Mouse (Mus musculus) liver, embryonic 15.5 days (tissue): ENCODE data around the gene Pea15a. TPM values are rescaled to one million over a fixed set of nuclear protein-coding genes. Genes with fewer than 3 reads are reported as not detected.

ENCODE experiments used
- ATAC-seq: fragments of 200-750 bp; cut with Nextera tagmentation; 2 replicates; pipeline ENCODE4 v1.8.0; 2017; ENCODE audit warnings: moderate number of reproducible peaks, mild to moderate bottlenecking, moderate library complexity; ENCODE audit not compliant: insufficient read depth
- H3K27ac ChIP-seq: fragments of 300-500 bp; sonication (generic); replicated peaks from 2 replicates; pipeline ENCODE4 v1.5.1; 2015; ENCODE audit warnings: mild to moderate bottlenecking, inconsistent platforms
- H3K27me3 ChIP-seq: fragments of 300-500 bp; sonication (generic); 2 replicates; pipeline ENCODE4 v1.6.1; 2015; ENCODE audit warnings: mild to moderate bottlenecking, inconsistent platforms
- H3K36me3 ChIP-seq: fragments of 300-500 bp; sonication (generic); replicated peaks from 2 replicates; pipeline ENCODE4 v1.6.1; 2015; ENCODE audit warnings: moderate library complexity, mild to moderate bottlenecking, inconsistent platforms
- H3K4me1 ChIP-seq: fragments of 300-500 bp; sonication (generic); replicated peaks from 2 replicates; pipeline ENCODE4 v1.6.1; 2015; ENCODE audit warnings: inconsistent platforms
- H3K4me2 ChIP-seq: fragments of 300-500 bp; sonication (generic); 2 replicates; pipeline ENCODE4 v1.6.1; 2015; ENCODE audit warnings: moderate library complexity, mild to moderate bottlenecking, inconsistent platforms
- H3K4me3 ChIP-seq: fragments of 300-500 bp; sonication (generic); replicated peaks from 2 replicates; pipeline ENCODE4 v1.5.1; 2015; ENCODE audit warnings: mild to moderate bottlenecking, inconsistent platforms
- H3K9ac ChIP-seq: fragments of 300-500 bp; sonication (generic); 2 replicates; pipeline ENCODE4 v1.6.1; 2015; ENCODE audit warnings: moderate library complexity, mild to moderate bottlenecking, inconsistent platforms
- H3K9me3 ChIP-seq: fragments of 300-500 bp; sonication (generic); replicated peaks from 2 replicates; pipeline ENCODE4 v1.6.1; 2016; ENCODE audit warnings: inconsistent platforms
- WGBS: fragments of 180-500 bp; shearing (Covaris S2); methylation state at CpG from one replicate; pipeline ENCODE4 v1.1.7; 2015; ENCODE audit warnings: mixed read lengths; ENCODE audit not compliant: insufficient replicate concordance; 5-methylcytosine and 5-hydroxymethylcytosine counted together
- polyA plus RNA-seq: library from polyadenylated mRNA; unstranded; fragments of >200 nt; fragmentation: Nextera tagmentation; extraction: Ambion mirVana; gene quantifications from 2 replicates; pipeline ENCODE4 v1.2.1, GENCODE M21; 2015

The Pea15a gene
- polyA plus RNA-seq, 1 experiment from 2014 or later = 20.2 TPM

DNA sequence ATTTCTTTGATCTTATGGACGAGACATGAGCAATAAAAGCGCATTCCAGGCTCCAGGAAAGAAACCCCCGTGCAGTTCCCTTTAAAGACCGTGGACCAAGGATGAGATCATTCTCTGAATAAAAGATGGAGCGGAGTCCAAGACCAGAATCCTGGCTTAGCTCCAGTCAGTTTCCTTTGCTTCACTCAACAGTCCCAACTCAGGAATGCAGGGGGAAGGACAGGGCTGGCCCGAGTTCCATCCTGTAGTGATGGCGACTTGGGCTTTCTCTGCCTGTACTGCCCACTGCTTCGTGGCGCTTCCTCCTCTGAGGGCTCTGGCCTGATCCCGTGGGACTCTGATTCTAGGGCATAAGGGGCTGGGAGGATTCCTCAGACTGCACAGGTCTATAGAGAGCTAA, 13.8 kb upstream of the Pea15a start:
- 56% methylated on average over 10 of the region's 10 CpGs for WGBS
- peaks cover 9% of the 10 kb centered on the region; the same call in 1 of the 2 replicates for H3K4me1 ChIP-seq
- no peaks in the 10 kb centered on the region for H3K36me3 ChIP-seq
- 0 out of 2 replicates have a peak, but pooled peaks have one; percentile 16 for ATAC-seq
- no peak overlapping the region for H3K27ac ChIP-seq
- no peaks in the 10 kb centered on the region for H3K9me3 ChIP-seq
- H3K27me3 ChIP-seq = no peaks in the 10 kb centered on the region
- H3K4me3 ChIP-seq = no peak overlapping the region
- H3K9ac ChIP-seq = no peak overlapping the region
- H3K4me2 ChIP-seq = no peak overlapping the region

DNA sequence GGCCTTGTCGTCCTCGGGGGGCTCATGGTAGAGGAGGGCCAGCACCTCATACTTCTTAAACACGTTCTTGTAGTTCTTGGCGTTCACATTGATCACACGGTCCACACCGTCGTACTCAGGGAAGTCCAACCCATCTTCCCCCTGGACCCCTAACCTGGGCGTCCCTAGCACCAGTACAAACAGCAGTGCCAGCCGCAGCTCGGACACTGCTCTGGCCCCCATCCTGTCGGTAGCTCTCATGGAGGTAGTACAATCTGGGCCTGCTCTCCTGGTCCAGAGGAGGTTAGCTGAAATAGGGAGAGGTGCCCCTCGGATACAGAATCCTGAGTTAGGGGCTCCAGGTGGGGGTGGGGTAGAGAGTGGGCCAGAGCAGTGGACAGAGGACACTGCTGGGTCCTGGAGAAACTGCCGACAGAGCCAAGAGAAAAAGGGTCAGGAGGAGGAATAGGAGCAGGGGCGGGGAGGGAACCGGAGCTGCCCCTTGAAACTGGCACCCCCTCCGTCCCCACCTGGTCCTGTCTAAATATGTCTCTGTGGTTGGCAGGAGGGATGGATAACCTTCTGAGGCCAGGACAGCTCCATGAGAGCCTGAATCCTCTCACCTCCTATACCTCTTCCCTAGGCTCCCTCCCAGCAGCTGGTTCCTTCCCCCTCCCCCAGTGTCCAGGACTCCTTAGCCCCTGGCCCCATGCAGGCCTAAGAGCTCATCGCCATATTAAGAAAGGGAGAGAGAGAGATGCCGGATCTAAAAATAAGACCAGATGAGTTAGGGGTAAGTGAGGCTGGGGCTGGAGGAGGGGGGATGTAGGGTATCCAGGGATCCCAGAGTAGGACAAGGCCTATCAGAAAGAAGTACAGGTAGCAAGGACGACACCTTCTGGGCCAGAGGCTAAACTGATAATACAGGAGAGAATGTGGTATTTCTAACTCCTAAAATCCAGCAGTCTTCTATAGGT, 13.1 kb upstream of the Pea15a start, which contains the start of gene Casq1:
Gene Casq1 (minus strand): TSS at position 418 of the 956 bp plus-strand sequence.
- Histone ChIP-seq H3K27ac (no peak within 1 kb of the TSS), H3K36me3 (no peaks in the 10 kb centered on the region), H3K9me3 (no peaks in the 10 kb centered on the region), H3K4me3 (no peak within 1 kb of the TSS), H3K9ac (no peak within 1 kb of the TSS), H3K4me2 (no peak within 1 kb of the TSS), H3K4me1 (peaks cover 9% of the 10 kb centered on the region; the same call in 1 of the 2 replicates), H3K27me3 (no peaks in the 10 kb centered on the region)
- whole genome bisulfite sequencing = 71% methylated on average over 17 of the region's 19 CpGs
- no peak for ATAC-seq

DNA sequence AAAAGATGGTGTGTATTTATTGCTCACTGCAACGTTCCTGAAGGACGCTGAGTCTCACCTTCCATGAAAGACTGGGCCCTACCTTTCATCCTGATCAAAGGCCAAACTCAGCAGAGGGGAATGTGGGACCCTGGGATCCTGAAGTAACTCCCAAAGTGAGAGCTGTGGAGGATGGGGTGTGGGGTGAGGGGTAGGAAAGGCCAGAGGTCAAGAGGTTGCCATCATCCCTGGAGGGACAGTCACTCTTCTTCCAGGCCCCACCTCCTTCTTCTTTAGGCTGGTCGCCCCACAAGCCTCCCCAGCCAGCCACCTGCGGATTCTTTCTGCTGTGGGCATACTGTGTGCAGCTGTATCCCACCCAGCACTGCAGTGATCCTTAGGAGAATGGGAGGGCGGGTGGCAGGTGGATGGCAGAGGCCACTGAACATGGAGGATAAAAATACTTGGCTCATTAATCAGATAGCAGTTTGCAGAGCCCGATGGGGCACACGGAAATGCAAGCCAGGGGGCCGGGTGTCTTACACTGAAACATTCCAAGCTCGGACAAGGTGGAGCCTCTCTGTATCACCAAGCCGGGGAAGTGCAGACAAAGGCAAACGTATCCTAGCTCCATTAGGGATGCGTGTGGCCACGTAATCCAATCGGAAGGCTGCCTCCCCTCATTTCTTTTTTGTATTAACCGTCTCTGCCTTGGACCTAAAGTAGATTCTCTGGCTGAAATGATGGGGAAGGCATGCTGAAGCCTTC, 11.7 kb upstream of the Pea15a start:
- H3K4me3 ChIP-seq = no peak overlapping the region
- H3K4me2 ChIP-seq = no peak overlapping the region
- no peak overlapping the region for H3K9ac ChIP-seq
- H3K9me3 ChIP-seq = no peaks in the 10 kb centered on the region
- 67% methylated on average over 15 of the region's 15 CpGs for WGBS
- H3K4me1 ChIP-seq = peaks cover 9% of the 10 kb centered on the region; the same call in 1 of the 2 replicates
- no peaks in the 10 kb centered on the region for H3K36me3 ChIP-seq
- H3K27ac ChIP-seq = no peak overlapping the region
- H3K27me3 ChIP-seq = no peaks in the 10 kb centered on the region
- ATAC-seq = no peak

DNA sequence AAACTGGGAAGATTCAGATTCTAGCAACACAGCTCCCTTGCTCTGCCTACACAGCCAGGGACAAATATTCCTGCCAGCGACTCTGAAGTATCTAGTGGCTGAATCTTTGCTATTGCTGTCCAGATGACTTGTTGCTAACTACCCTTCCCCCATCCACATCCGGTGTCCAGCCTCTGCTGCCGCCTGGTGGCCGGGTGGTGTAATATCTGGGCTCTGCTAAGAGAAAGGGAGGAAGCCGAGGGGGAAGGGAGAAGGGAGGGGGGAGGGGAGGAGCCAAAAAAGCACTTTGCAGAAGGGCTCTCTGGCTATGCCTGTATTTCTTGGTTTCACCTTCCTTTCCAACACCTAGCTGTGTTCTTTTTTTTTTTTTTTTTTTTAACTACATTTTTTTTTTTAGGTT, 10.5 kb upstream of the Pea15a start:
- Histone ChIP-seq H3K27ac (0 out of 2 replicates have a peak overlapping the region, but pooled peaks have one; percentile 48), H3K4me2 (peak overlapping the region; percentile 53), H3K36me3 (no peaks in the 10 kb centered on the region), H3K4me3 (peak overlapping the region; percentile 25), H3K9ac (peak overlapping the region; percentile 37; the same call in 1 of the 2 replicates), H3K9me3 (no peaks in the 10 kb centered on the region), H3K4me1 (peaks cover 9% of the 10 kb centered on the region; the same call in 1 of the 2 replicates), H3K27me3 (no peaks in the 10 kb centered on the region)
- ATAC-seq = peak; percentile 57
- WGBS = 1% methylated on average over 5 of the region's 5 CpGs

DNA sequence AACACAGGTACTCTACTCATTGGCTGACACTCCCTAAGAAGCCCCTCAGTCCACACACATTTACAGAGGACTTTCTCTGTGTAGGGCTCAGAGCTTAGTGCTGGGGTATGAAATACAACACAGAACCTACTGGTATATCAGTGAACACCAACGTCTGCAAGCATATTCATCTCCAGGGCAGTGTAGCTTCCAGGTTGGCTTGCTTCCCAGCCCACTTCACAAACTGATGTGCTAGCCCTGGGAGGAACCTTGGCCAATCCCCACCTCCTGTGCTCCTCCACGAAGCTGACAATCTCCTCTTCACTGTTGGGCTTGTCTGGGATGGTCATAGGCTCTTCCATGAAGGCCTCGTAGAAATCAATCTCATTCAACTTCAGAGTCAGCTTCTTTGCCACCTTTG, 8.1 kb upstream of the Pea15a start:
- Histone ChIP-seq H3K36me3 (no peaks in the 10 kb centered on the region), H3K4me3 (no peak overlapping the region), H3K9me3 (no peaks in the 10 kb centered on the region), H3K9ac (no peak overlapping the region), H3K27ac (no peak overlapping the region), H3K4me2 (no peak overlapping the region), H3K4me1 (peaks cover 7% of the 10 kb centered on the region; the same call in 1 of the 2 replicates), H3K27me3 (no peaks in the 10 kb centered on the region)
- ATAC-seq = no peak
- WGBS = 35% methylated on average over 3 of the region's 3 CpGs

DNA sequence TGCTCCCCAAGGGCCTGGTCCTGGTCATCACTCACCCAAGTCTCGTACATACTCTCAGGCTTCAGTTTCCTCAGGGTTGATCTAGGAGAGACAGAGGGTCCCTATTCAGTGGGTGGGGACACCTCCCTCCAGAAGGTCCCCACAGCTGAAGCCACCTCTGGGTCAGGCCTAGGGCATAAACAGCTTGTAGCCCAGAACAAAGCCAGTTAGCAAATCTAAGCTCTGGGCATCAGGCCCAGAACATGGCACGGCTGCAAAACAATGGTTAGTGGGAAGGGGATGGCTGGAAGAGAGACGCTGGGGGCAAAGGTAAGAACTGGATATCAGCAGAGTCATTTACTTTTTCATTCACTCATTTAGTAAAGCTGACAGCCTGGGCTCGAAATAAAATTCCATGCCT, 7.2 kb upstream of the Pea15a start:
- Histone ChIP-seq H3K27ac (no peak overlapping the region), H3K9me3 (no peaks in the 10 kb centered on the region), H3K4me2 (no peak overlapping the region), H3K9ac (no peak overlapping the region), H3K36me3 (no peaks in the 10 kb centered on the region), H3K4me3 (no peak overlapping the region), H3K4me1 (peaks cover 7% of the 10 kb centered on the region; the same call in 1 of the 2 replicates), H3K27me3 (no peaks in the 10 kb centered on the region)
- ATAC-seq = no peak
- 54% methylated on average over 4 of the region's 4 CpGs for WGBS

DNA sequence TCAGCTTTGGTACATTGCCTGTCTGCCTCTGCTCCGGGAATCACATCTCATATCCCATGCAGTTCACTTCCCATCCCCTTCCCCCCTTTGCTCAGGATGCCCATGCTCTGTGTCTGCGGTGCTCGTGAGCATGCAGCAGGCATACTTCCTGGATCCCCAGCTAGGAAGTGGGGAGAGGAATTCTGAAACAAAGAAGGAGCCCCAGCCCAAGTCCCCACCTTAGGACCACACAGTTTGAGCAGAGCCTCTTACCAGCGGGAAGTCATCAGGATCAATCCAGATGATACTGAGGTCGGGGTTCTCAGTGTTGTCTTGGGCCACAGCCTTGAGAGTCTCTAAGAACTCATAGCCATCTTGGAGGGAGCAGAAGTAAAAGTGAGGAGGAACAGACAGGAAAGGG, 6.2 kb upstream of the Pea15a start:
- peaks cover 7% of the 10 kb centered on the region; the same call in 1 of the 2 replicates for H3K4me1 ChIP-seq
- H3K4me2 ChIP-seq = no peak overlapping the region
- H3K27ac ChIP-seq = no peak overlapping the region
- WGBS = 49% methylated on average over 5 of the region's 5 CpGs
- no peak for ATAC-seq
- H3K4me3 ChIP-seq = no peak overlapping the region
- H3K36me3 ChIP-seq = no peaks in the 10 kb centered on the region
- H3K9ac ChIP-seq = no peak overlapping the region
- H3K27me3 ChIP-seq = no peaks in the 10 kb centered on the region
- no peaks in the 10 kb centered on the region for H3K9me3 ChIP-seq

DNA sequence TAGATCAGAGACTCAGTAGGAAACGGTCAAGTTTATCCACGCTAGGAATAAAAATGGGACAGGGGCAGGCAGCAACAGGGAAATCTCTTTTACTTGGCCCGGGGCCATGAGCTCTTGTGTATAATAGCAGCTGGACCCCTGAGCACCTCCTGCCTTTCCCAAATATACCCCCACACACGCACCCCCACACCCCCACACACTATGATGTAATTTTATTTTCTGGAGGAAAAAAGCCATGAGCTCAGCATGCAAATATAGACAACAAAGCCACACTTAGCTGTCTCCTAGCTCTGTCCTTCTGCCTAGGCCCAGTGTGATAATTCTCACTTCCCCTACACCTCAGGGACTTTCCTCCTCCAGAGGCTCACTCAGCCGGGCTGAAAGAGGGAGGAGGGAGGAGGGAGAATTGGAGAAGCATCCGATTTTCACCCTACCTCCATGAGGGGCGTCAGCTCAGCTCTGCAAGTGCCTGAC, 544 bp upstream of the Pea15a start:
- H3K27me3 ChIP-seq = peaks cover 26% of the 10 kb centered on the region
- no peak overlapping the region for H3K27ac ChIP-seq
- no peak overlapping the region for H3K4me3 ChIP-seq
- 0 out of 2 replicates have a peak, but pooled peaks cover 6% of the 10 kb centered on the region for H3K36me3 ChIP-seq
- H3K9ac ChIP-seq = no peak overlapping the region
- no peaks in the 10 kb centered on the region for H3K9me3 ChIP-seq
- peaks cover 47% of the 10 kb centered on the region for H3K4me1 ChIP-seq
- WGBS = 31% methylated on average over 7 of the region's 7 CpGs
- ATAC-seq = no peak
- peak overlapping the region; percentile 72; the same call in 1 of the 2 replicates for H3K4me2 ChIP-seq

DNA sequence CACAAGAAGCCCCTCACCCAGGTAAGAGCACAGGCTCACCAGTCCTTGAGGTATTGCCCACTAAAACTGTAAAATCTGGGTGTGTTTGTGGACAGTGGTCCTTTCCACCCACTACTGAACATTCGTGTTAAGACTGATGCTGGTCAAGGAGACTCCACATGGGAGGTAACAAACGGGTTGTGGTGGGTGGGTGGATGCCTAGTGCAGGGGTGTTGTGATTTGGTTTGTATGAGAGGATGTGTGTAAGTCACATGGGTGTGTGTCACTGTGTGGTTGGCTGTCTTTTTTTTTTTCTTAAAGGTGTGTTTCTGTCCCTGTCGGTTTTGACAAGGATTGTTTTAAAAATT, 890 bp downstream of the Pea15a start:
- H3K4me1 ChIP-seq = peaks cover 52% of the 10 kb centered on the region
- H3K27me3 ChIP-seq = peaks cover 26% of the 10 kb centered on the region
- 20% methylated on average over 3 of the region's 3 CpGs for WGBS
- ATAC-seq = no peak
- H3K36me3 ChIP-seq = peaks cover 14% of the 10 kb centered on the region; the same call in 1 of the 2 replicates
- 0 out of 2 replicates have a peak overlapping the region, but pooled peaks have one; percentile 51 for H3K9ac ChIP-seq
- H3K9me3 ChIP-seq = no peaks in the 10 kb centered on the region
- H3K4me2 ChIP-seq = peak overlapping the region; percentile 72
- H3K27ac ChIP-seq = no peak overlapping the region
- H3K4me3 ChIP-seq = peak overlapping the region; percentile 60

DNA sequence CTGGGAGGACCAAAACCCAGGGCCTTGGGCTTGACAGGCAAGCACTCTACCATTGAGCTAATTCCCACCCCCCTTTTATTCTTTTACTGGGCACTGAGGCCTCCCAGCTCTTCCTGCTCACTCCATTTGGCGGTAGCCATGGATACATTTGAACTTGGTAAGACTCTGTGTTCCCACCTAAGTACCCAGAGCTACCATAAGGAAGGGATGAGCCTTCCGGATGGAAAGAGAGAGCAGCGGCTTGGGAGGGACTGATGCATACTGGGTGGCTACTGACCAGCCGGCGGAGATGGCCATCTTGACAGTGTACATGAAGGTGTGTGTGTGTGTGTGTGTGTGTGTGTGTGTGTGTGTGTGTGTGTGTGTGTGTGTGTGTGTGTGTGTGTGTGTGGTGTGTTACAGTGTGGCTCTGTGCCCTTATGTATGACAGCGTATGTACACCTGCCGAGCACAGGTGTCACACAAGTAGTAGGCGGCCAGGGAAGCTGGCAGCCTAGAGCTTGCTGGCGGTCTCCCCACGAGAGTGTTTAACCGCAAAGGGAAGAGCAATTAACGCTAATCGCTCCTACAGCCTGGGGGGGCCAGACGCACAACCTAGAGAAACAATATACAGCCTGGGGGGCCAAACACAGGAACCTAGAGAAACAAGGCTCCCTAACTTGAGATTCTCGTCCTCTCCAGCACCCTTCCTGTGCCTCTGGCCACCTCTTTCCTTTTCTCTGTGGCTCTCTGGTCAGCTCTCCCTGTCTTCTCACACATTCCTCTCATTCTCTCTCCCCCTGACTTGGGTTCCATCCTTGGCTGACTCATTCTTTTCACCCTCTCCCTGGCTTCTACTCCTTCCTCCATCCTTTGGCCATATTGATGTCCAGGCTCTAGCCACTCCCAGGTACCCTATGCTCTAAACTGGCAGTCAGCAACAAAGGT, 1.5 kb downstream of the Pea15a start:
- H3K9me3 ChIP-seq = no peaks in the 10 kb centered on the region
- peaks cover 20% of the 10 kb centered on the region for H3K36me3 ChIP-seq
- peaks cover 26% of the 10 kb centered on the region for H3K27me3 ChIP-seq
- peaks cover 52% of the 10 kb centered on the region for H3K4me1 ChIP-seq
- H3K4me3 ChIP-seq = no peak overlapping the region
- no peak overlapping the region for H3K27ac ChIP-seq
- no peak overlapping the region for H3K9ac ChIP-seq
- WGBS = 59% methylated on average over 15 of the region's 15 CpGs
- ATAC-seq = no peak
- peak overlapping the region; percentile 72 for H3K4me2 ChIP-seq
